Mouse (Mus musculus): ENCODE measurements around the gene Dusp1. TPM values are rescaled to one million over a fixed set of nuclear protein-coding genes. Genes with fewer than 3 reads are reported as not detected.

The Dusp1 gene
- polyA plus RNA-seq, 1 experiment from 2014 or later, result 27.7 TPM

GRCm38 (mm10) chr17:26533871-26534372 is 28.0 kb downstream of the Dusp1 start:
- H3K36me3 ChIP-seq (ENCODE audit: control insufficient read depth, insufficient read depth, low read length), result no peaks in the 10 kb centered on the region
- DNase-seq (ENCODE audit: low spot score) (no peak), ATAC-seq (ENCODE audit: low FRiP score, low TSS enrichment) (peak; percentile 30; the same call in 1 of the 2 replicates)
- no peak overlapping the region for H3K9ac ChIP-seq (ENCODE audit: low read length)
- peak overlapping the region; percentile 73 for H3K27ac ChIP-seq (replicated peaks)
- WGBS, result 29% methylated on average over 5 of the region's 5 CpGs
- no peak overlapping the region for H3K4me2 ChIP-seq (replicated peaks; ENCODE audit: low read depth)
- no peaks in the 10 kb centered on the region for H3K27me3 ChIP-seq (ENCODE audit: control insufficient read depth, insufficient read depth, low read length)
- TF ChIP-seq EP300 (optimal IDR thresholded peaks at IDR 0.05) (no peak), CTCF (IDR thresholded peaks at IDR 0.05; ENCODE audit: low read depth) (no peak)
- no peaks in the 10 kb centered on the region for H3K9me3 ChIP-seq (ENCODE audit: control insufficient read depth, low read length)
- H3K4me1 ChIP-seq (replicated peaks; ENCODE audit: control insufficient read depth, insufficient read depth), result no peaks in the 10 kb centered on the region
- no peak overlapping the region for H3K4me3 ChIP-seq (ENCODE audit: low read depth, low read length)

- no peak overlapping the region for H3K4me3 ChIP-seq (ENCODE audit: low read depth, low read length)
- ATAC-seq (ENCODE audit: low FRiP score, low TSS enrichment), result peak; percentile 31; the same call in 1 of the 2 replicates
- no peaks in the 10 kb centered on the region for H3K27me3 ChIP-seq (ENCODE audit: control insufficient read depth, insufficient read depth, low read length)
- no peaks in the 10 kb centered on the region for H3K4me1 ChIP-seq (replicated peaks; ENCODE audit: control insufficient read depth, insufficient read depth)
- peak overlapping the region; percentile 61 for H3K27ac ChIP-seq (replicated peaks)
- no peak overlapping the region for H3K4me2 ChIP-seq (replicated peaks; ENCODE audit: low read depth)
- no peaks in the 10 kb centered on the region for H3K9me3 ChIP-seq (ENCODE audit: control insufficient read depth, low read length)
- no peaks in the 10 kb centered on the region for H3K36me3 ChIP-seq (ENCODE audit: control insufficient read depth, insufficient read depth, low read length)
- TF ChIP-seq EP300 (optimal IDR thresholded peaks at IDR 0.05), result no peak
- no peak for TF ChIP-seq CTCF (IDR thresholded peaks at IDR 0.05; ENCODE audit: low read depth)
- DNase-seq (ENCODE audit: low spot score), result peak; percentile 41
- H3K9ac ChIP-seq (ENCODE audit: low read length), result no peak overlapping the region
- 61% methylated on average over 4 of the region's 4 CpGs for WGBS
Measured at GRCm38 (mm10) chr17:26532476-26533045, 29.4 kb downstream of the Dusp1 start.

GRCm38 (mm10) chr17:26531395-26532027 is 30.4 kb downstream of the Dusp1 start:
- no peaks in the 10 kb centered on the region for H3K36me3 ChIP-seq (ENCODE audit: control insufficient read depth, insufficient read depth, low read length)
- H3K27ac ChIP-seq (replicated peaks), result peak overlapping the region; percentile 36; the same call in 1 of the 2 replicates
- no peak overlapping the region for H3K9ac ChIP-seq (ENCODE audit: low read length)
- ATAC-seq (ENCODE audit: low FRiP score, low TSS enrichment) (no peak), DNase-seq (ENCODE audit: low spot score) (no peak)
- H3K4me3 ChIP-seq (ENCODE audit: low read depth, low read length), result no peak overlapping the region
- no peaks in the 10 kb centered on the region for H3K27me3 ChIP-seq (ENCODE audit: control insufficient read depth, insufficient read depth, low read length)
- 88% methylated on average over 7 of the region's 7 CpGs for WGBS
- no peaks in the 10 kb centered on the region for H3K9me3 ChIP-seq (ENCODE audit: control insufficient read depth, low read length)
- TF ChIP-seq EP300 (optimal IDR thresholded peaks at IDR 0.05), result no peak
- no peak for TF ChIP-seq CTCF (IDR thresholded peaks at IDR 0.05; ENCODE audit: low read depth)
- H3K4me1 ChIP-seq (replicated peaks; ENCODE audit: control insufficient read depth, insufficient read depth), result no peaks in the 10 kb centered on the region
- no peak overlapping the region for H3K4me2 ChIP-seq (replicated peaks; ENCODE audit: low read depth)

- Histone ChIP-seq H3K36me3 (ENCODE audit: control insufficient read depth, insufficient read depth, low read length) (no peaks in the 10 kb centered on the region), H3K4me3 (ENCODE audit: low read depth, low read length) (no peak overlapping the region), H3K27me3 (ENCODE audit: control insufficient read depth, insufficient read depth, low read length) (no peaks in the 10 kb centered on the region), H3K9me3 (ENCODE audit: control insufficient read depth, low read length) (no peaks in the 10 kb centered on the region), H3K27ac (replicated peaks) (peak overlapping the region; percentile 56), H3K4me1 (replicated peaks; ENCODE audit: control insufficient read depth, insufficient read depth) (no peaks in the 10 kb centered on the region), H3K9ac (ENCODE audit: low read length) (no peak overlapping the region), H3K4me2 (replicated peaks; ENCODE audit: low read depth) (no peak overlapping the region)
- 21% methylated on average over 3 of the region's 3 CpGs for WGBS
- peak; percentile 24; the same call in 1 of the 2 replicates for ATAC-seq (ENCODE audit: low FRiP score, low TSS enrichment)
- no peak for TF ChIP-seq CTCF (IDR thresholded peaks at IDR 0.05; ENCODE audit: low read depth)
- TF ChIP-seq EP300 (optimal IDR thresholded peaks at IDR 0.05), result no peak
- no peak for DNase-seq (ENCODE audit: low spot score)
Measured at GRCm38 (mm10) chr17:26530590-26531081, 31.3 kb downstream of the Dusp1 start.

GRCm38 (mm10) chr17:26529791-26530241 is 32.1 kb downstream of the Dusp1 start:
- Histone ChIP-seq H3K9me3 (ENCODE audit: control insufficient read depth, low read length) (no peaks in the 10 kb centered on the region), H3K4me3 (ENCODE audit: low read depth, low read length) (no peak overlapping the region), H3K4me2 (replicated peaks; ENCODE audit: low read depth) (no peak overlapping the region), H3K36me3 (ENCODE audit: control insufficient read depth, insufficient read depth, low read length) (no peaks in the 10 kb centered on the region), H3K4me1 (replicated peaks; ENCODE audit: control insufficient read depth, insufficient read depth) (no peaks in the 10 kb centered on the region), H3K27me3 (ENCODE audit: control insufficient read depth, insufficient read depth, low read length) (no peaks in the 10 kb centered on the region), H3K27ac (replicated peaks) (peak overlapping the region; percentile 56), H3K9ac (ENCODE audit: low read length) (no peak overlapping the region)
- 71% methylated on average over 5 of the region's 5 CpGs for WGBS
- ATAC-seq (ENCODE audit: low FRiP score, low TSS enrichment) (no peak), DNase-seq (ENCODE audit: low spot score) (no peak)
- TF ChIP-seq CTCF (IDR thresholded peaks at IDR 0.05; ENCODE audit: low read depth) (no peak), EP300 (optimal IDR thresholded peaks at IDR 0.05) (no peak)

- H3K27ac ChIP-seq (replicated peaks), result no peak overlapping the region
- no peaks in the 10 kb centered on the region for H3K9me3 ChIP-seq (ENCODE audit: control insufficient read depth, low read length)
- ATAC-seq (ENCODE audit: low FRiP score, low TSS enrichment) (no peak), DNase-seq (ENCODE audit: low spot score) (no peak)
- H3K4me1 ChIP-seq (replicated peaks; ENCODE audit: control insufficient read depth, insufficient read depth), result no peaks in the 10 kb centered on the region
- H3K36me3 ChIP-seq (ENCODE audit: control insufficient read depth, insufficient read depth, low read length), result no peaks in the 10 kb centered on the region
- 86% methylated on average over 6 of the region's 6 CpGs for WGBS
- no peak for TF ChIP-seq CTCF (IDR thresholded peaks at IDR 0.05; ENCODE audit: low read depth)
- no peak overlapping the region for H3K4me2 ChIP-seq (replicated peaks; ENCODE audit: low read depth)
- H3K4me3 ChIP-seq (ENCODE audit: low read depth, low read length), result no peak overlapping the region
- no peak overlapping the region for H3K9ac ChIP-seq (ENCODE audit: low read length)
- H3K27me3 ChIP-seq (ENCODE audit: control insufficient read depth, insufficient read depth, low read length), result no peaks in the 10 kb centered on the region
Measured at GRCm38 (mm10) chr17:26528751-26529150, 33.2 kb downstream of the Dusp1 start.

Measured in stomach, postnatal 0 days (tissue).